Mouse (Mus musculus) testis, postnatal 14 days (tissue): ENCODE results near the gene Sptb.

Experiments used
- DNase-seq: peaks from one replicate; pipeline ENCODE4 v3.0.0; 2021; ENCODE audit warnings: low spot score

Sptb gene

DNA sequence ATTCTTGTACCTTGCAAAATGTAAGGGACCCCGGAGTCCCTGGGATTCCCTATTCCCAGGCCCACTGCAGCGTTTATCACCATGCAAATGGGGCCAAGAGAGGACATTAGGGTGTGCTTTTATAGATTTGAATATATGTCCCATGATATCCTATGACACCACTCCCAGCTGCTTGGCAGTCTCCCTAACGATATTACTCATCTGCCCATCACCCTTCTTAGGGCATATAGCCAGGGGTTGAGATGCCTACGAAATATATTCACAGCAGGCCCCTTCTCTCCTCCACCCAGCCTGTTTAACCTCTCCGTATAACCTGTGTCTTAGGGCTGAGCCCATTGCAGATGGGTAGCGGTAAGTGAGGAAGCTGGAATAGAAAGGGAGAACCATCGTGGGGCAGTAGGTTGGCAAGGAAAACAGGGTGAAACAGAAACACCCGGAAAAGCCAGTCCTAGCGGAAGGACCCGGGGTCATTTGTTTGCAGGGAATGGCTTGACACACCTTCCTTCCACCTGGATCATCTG, 169.6 kb downstream of the Sptb start:
- DNase-seq: no peak

DNA sequence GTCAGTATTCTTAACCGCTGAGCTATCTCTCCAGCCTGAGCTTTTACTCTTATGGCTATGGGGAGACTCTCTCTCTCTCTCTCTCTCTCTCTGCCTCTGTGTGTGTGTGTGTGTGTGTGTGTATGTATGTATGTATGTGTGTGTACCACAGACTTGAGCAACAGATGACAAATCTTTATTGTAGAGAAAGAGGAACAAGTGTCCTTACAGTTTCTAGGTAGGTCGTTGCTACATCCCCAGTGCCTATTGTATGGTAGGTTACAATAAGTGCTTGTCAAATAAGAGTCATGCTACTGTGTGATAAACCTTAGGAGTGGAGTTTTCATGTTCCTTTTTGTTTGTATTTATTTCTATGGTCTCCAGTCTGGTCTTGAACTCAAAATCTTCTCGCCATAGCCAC, 170.2 kb downstream of the Sptb start:
- no peak for DNase-seq

- peak; percentile 51 for DNase-seq
These were observed 172.9 kb downstream of the Sptb start for GRCm38 (mm10) chr12:76537434-76537833.

DNA sequence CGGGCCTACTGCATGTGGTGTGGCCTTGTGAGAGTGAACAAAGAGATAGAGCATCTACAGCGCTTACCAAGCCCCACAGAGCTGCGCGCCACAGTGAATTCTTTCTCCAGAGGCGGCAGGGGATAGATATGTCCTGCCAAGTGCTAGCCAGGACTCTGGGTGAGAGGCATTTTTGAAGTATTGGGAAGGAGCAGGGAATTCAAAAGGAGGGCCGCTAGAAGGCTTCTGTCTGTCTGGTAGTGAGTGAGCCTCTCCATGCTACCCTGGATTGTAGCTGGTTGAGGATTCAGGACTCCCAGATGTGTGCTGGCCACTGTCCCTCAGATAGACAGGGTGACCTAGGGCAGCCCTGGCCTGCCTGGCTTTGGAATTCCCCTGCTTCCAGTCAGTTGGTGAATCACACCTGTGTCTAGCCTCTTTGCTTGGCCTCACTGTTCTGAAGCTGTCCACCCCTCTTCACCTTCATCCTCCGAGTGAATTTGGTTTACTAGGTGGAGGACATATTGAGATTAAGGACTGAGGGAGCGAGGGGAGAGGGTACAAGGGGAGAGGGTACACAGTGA, 173.7 kb downstream of the Sptb start:
- DNase-seq: no peak

DNA sequence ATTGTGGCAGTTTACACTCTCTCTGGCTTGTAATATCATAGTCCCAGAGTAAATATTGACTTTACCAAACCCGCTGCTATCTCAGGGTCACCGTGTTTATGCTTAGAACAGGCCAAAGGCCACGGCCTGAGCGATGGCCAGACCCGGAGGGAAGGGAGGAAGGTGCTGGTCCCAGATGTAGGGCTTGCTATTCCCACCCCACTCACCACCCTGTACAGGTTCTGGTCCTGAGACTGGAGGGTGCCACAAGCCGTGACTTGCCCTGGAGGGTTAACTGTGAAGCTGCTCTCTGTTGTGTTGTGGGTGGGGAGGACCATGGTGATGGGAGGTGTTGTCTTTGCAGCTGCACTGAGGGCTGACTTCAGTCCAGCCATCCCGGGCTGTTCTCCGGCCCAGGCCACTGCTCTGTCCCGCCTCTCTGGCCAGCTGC, 174.9 kb downstream of the Sptb start:
- DNase-seq: no peak

GRCm38 (mm10) chr12:76534641-76535283, 175.6 kb downstream of the Sptb start:
- no peak for DNase-seq

DNA sequence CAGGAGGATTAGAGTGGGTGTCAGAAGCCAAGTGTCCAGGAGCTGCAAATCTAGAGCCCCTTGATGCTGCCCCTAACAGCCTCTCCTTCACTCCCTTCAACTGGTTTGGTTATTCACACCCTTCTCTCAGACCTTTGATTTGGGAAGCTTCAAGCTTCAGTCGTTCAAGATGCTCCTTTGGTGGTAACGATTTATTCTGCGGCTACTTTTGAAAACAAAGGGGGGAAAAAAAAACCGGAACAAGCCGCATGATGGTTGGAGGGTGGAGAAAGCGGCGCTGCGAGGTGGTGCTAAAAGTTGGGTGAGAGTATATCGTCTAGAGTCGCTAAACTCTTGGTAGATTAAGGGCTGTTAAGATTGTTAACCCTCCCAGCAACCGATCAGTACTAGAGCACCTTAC, 176.1 kb downstream of the Sptb start:
- DNase-seq: no peak

- peak; percentile 71 for DNase-seq
These were observed 176.7 kb downstream of the Sptb start for GRCm38 (mm10) chr12:76533377-76534222.

GRCm38 (mm10) chr12:76532926-76533376, 177.4 kb downstream of the Sptb start:
- no peak for DNase-seq

GRCm38 (mm10) chr12:76531986-76532925, 178.1 kb downstream of the Sptb start:
- no peak for DNase-seq

- DNase-seq: no peak
These were observed 179.7 kb downstream of the Sptb start, which contains the start of gene Plekhg3 for GRCm38 (mm10) chr12:76530580-76531139. Plekhg3 (plus strand) TSS chr12:76530891.
